Mouse (Mus musculus): Measurements from ENCODE around the gene Ubr3. TPM values are rescaled to one million over a fixed set of nuclear protein-coding genes. Genes with fewer than 3 reads are reported as not detected.
"Not testable (repeated sequence)": the region's sequence is repeated elsewhere in the genome, so short reads cannot be mapped to it uniquely, and the experiment has no call there.

Gene Ubr3
- total and polyA plus RNA-seq, 2 experiments = 12.8 to 65.2 TPM

GRCm38 (mm10) chr2:69990647-69991046 lies 93.6 kb downstream of the Ubr3 start:
- Histone ChIP-seq H3K27ac (replicated peaks; ENCODE audit: insufficient read depth, low read depth, low read length) (no peak overlapping the region), H3K36me3 (ENCODE audit: control insufficient read depth, insufficient read depth, low read length) (peaks cover 37% of the 10 kb centered on the region), H3K4me3 (ENCODE audit: insufficient read depth, low read depth, low read length) (no peak overlapping the region), H3K79me2 (ENCODE audit: control insufficient read depth, insufficient read depth, low read length) (no peaks in the 10 kb centered on the region), H3K4me1 (ENCODE audit: control insufficient read depth, insufficient read depth, low read length) (peaks cover 2% of the 10 kb centered on the region; the same call in 1 of the 2 replicates), H3K9ac (ENCODE audit: low read depth, low read length) (no peak overlapping the region), H3K27me3 (ENCODE audit: control insufficient read depth, insufficient read depth, low read length) (no peaks in the 10 kb centered on the region)
- no peak for DNase-seq (ENCODE audit: extremely low read depth, low read depth, low spot score)
- 66% methylated on average over 2 of the region's 2 CpGs for WGBS
- TF ChIP-seq POLR2A (IDR thresholded peaks at IDR 0.05; ENCODE audit: extremely low read depth, insufficient read depth, low read length) = no peak
- TF ChIP-seq CTCF (IDR thresholded peaks at IDR 0.05; ENCODE audit: low read depth, low read length) = peak; percentile 44

GRCm38 (mm10) chr2:69994082-69994736 lies 97.2 kb downstream of the Ubr3 start:
- WGBS = 50% methylated on average over 3 of the region's 3 CpGs

GRCm38 (mm10) chr2:69994779-69995178 lies 97.7 kb downstream of the Ubr3 start:
- peaks cover 32% of the 10 kb centered on the region for H3K36me3 ChIP-seq (ENCODE audit: control insufficient read depth, insufficient read depth, low read length)
- no peak overlapping the region for H3K9ac ChIP-seq (ENCODE audit: low read depth, low read length)
- WGBS = 72% methylated on average over 2 of the region's 2 CpGs
- no peak overlapping the region for H3K27ac ChIP-seq (replicated peaks; ENCODE audit: insufficient read depth, low read depth, low read length)
- DNase-seq (ENCODE audit: extremely low read depth, low read depth, low spot score) = no peak
- no peak for TF ChIP-seq POLR2A (IDR thresholded peaks at IDR 0.05; ENCODE audit: extremely low read depth, insufficient read depth, low read length)
- H3K79me2 ChIP-seq (ENCODE audit: control insufficient read depth, insufficient read depth, low read length) = no peaks in the 10 kb centered on the region
- no peaks in the 10 kb centered on the region for H3K27me3 ChIP-seq (ENCODE audit: control insufficient read depth, insufficient read depth, low read length)
- no peak overlapping the region for H3K4me3 ChIP-seq (ENCODE audit: insufficient read depth, low read depth, low read length)
- H3K4me1 ChIP-seq (ENCODE audit: control insufficient read depth, insufficient read depth, low read length) = peaks cover 2% of the 10 kb centered on the region; the same call in 1 of the 2 replicates

More at GRCm38 (mm10) chr2:69994082-69994736, 97.2 kb downstream of the Ubr3 start:
- not testable (repeated sequence) for H3K27me3 ChIP-seq (ENCODE audit: control insufficient read depth, insufficient read depth, low read length); H3K4me1 ChIP-seq (ENCODE audit: control insufficient read depth, insufficient read depth, low read length); H3K9ac ChIP-seq (ENCODE audit: low read depth, low read length); H3K79me2 ChIP-seq (ENCODE audit: control insufficient read depth, insufficient read depth, low read length); H3K4me3 ChIP-seq (ENCODE audit: insufficient read depth, low read depth, low read length); H3K27ac ChIP-seq (replicated peaks; ENCODE audit: insufficient read depth, low read depth, low read length)
- H3K36me3 ChIP-seq (ENCODE audit: control insufficient read depth, insufficient read depth, low read length) = peaks cover 38% of the 10 kb centered on the region
- peak; percentile 82 for DNase-seq (ENCODE audit: extremely low read depth, low read depth, low spot score)

- no peak overlapping the region for H3K9ac ChIP-seq (ENCODE audit: low read depth, low read length)
- peaks cover 31% of the 10 kb centered on the region for H3K36me3 ChIP-seq (ENCODE audit: control insufficient read depth, insufficient read depth, low read length)
- peaks cover 2% of the 10 kb centered on the region; the same call in 1 of the 2 replicates for H3K4me1 ChIP-seq (ENCODE audit: control insufficient read depth, insufficient read depth, low read length)
- 91% methylated on average over 7 of the region's 7 CpGs for WGBS
- no peak for DNase-seq (ENCODE audit: extremely low read depth, low read depth, low spot score)
- no peak overlapping the region for H3K27ac ChIP-seq (replicated peaks; ENCODE audit: insufficient read depth, low read depth, low read length)
- H3K79me2 ChIP-seq (ENCODE audit: control insufficient read depth, insufficient read depth, low read length) = no peaks in the 10 kb centered on the region
- H3K4me3 ChIP-seq (ENCODE audit: insufficient read depth, low read depth, low read length) = no peak overlapping the region
- TF ChIP-seq CTCF (IDR thresholded peaks at IDR 0.05; ENCODE audit: low read depth, low read length) (no peak), POLR2A (IDR thresholded peaks at IDR 0.05; ENCODE audit: extremely low read depth, insufficient read depth, low read length) (no peak)
- H3K27me3 ChIP-seq (ENCODE audit: control insufficient read depth, insufficient read depth, low read length) = no peaks in the 10 kb centered on the region
Observed at GRCm38 (mm10) chr2:69999097-69999770, 102.2 kb downstream of the Ubr3 start.

- Histone ChIP-seq H3K9ac (ENCODE audit: low read depth, low read length) (no peak overlapping the region), H3K27ac (replicated peaks; ENCODE audit: insufficient read depth, low read depth, low read length) (no peak overlapping the region)
Observed at GRCm38 (mm10) chr2:70000316-70000715, 103.3 kb downstream of the Ubr3 start.

GRCm38 (mm10) chr2:70006492-70006891 lies 109.4 kb downstream of the Ubr3 start:
- H3K4me3 ChIP-seq (ENCODE audit: insufficient read depth, low read depth, low read length) = no peak overlapping the region
- no peak overlapping the region for H3K9ac ChIP-seq (ENCODE audit: low read depth, low read length)
- no peak for TF ChIP-seq CTCF (IDR thresholded peaks at IDR 0.05; ENCODE audit: low read depth, low read length)
- no peak for TF ChIP-seq POLR2A (IDR thresholded peaks at IDR 0.05; ENCODE audit: extremely low read depth, insufficient read depth, low read length)
- WGBS = 94% methylated on average over 2 of the region's 2 CpGs
- no peaks in the 10 kb centered on the region for H3K4me1 ChIP-seq (ENCODE audit: control insufficient read depth, insufficient read depth, low read length)
- no peaks in the 10 kb centered on the region for H3K27me3 ChIP-seq (ENCODE audit: control insufficient read depth, insufficient read depth, low read length)
- no peak for DNase-seq (ENCODE audit: extremely low read depth, low read depth, low spot score)
- H3K79me2 ChIP-seq (ENCODE audit: control insufficient read depth, insufficient read depth, low read length) = no peaks in the 10 kb centered on the region
- H3K27ac ChIP-seq (replicated peaks; ENCODE audit: insufficient read depth, low read depth, low read length) = no peak overlapping the region
- peaks cover 39% of the 10 kb centered on the region for H3K36me3 ChIP-seq (ENCODE audit: control insufficient read depth, insufficient read depth, low read length)

More at GRCm38 (mm10) chr2:70000316-70000715, 103.3 kb downstream of the Ubr3 start:
- DNase-seq (ENCODE audit: extremely low read depth, low read depth, low spot score) = no peak
- TF ChIP-seq CTCF (IDR thresholded peaks at IDR 0.05; ENCODE audit: low read depth, low read length) (no peak), POLR2A (IDR thresholded peaks at IDR 0.05; ENCODE audit: extremely low read depth, insufficient read depth, low read length) (no peak)
- 95% methylated on average over 6 of the region's 6 CpGs for WGBS
- H3K4me1 ChIP-seq (ENCODE audit: control insufficient read depth, insufficient read depth, low read length) = no peaks in the 10 kb centered on the region
- peaks cover 32% of the 10 kb centered on the region for H3K36me3 ChIP-seq (ENCODE audit: control insufficient read depth, insufficient read depth, low read length)
- H3K27me3 ChIP-seq (ENCODE audit: control insufficient read depth, insufficient read depth, low read length) = no peaks in the 10 kb centered on the region
- no peaks in the 10 kb centered on the region for H3K79me2 ChIP-seq (ENCODE audit: control insufficient read depth, insufficient read depth, low read length)
- H3K4me3 ChIP-seq (ENCODE audit: insufficient read depth, low read depth, low read length) = no peak overlapping the region
